Mouse (Mus musculus) ES-E14 (cell line): Measurements from ENCODE around the gene Bach2. TPM values are rescaled to one million over a fixed set of nuclear protein-coding genes. Genes with fewer than 3 reads are reported as not detected.

ENCODE experiments used
- DNase-seq: peaks from one replicate; pipeline ENCODE4 v3.0.0-alpha.2; 2013; ENCODE audit warnings: low read depth, low spot score
- H3K27ac ChIP-seq: 2 replicates; pipeline ENCODE4 v1.5.1; 2012; ENCODE audit warnings: low read depth, mild to moderate bottlenecking, low read length, moderate library complexity, mixed read lengths; ENCODE audit not compliant: poor library complexity, insufficient read depth, severe bottlenecking
- H3K36me3 ChIP-seq: 2 replicates; pipeline ENCODE4 v1.6.1; 2012; ENCODE audit warnings: mild to moderate bottlenecking, low read length, moderate library complexity, mixed read lengths; ENCODE audit not compliant: control insufficient read depth, poor library complexity, insufficient read depth, severe bottlenecking
- H3K4me1 ChIP-seq, 2 experiments: fragments of 150-350 bp in 1 of 2; sonication (generic) in 1 of 2; 2 replicates each; pipeline ENCODE4 v1.6.1; 2012; ENCODE audit warnings: low read length in 2 of 2, mild to moderate bottlenecking in 1 of 2, mixed read lengths in 1 of 2; ENCODE audit not compliant: control insufficient read depth in 2 of 2, insufficient read depth in 2 of 2, poor library complexity in 1 of 2
- H3K4me3 ChIP-seq, 2 experiments: fragments of 150-350 bp in 1 of 2; sonication (generic) in 1 of 2; 2 replicates each; pipeline ENCODE4 v1.5.1; 2012; ENCODE audit warnings: low read length in 2 of 2, low read depth in 1 of 2, mild to moderate bottlenecking in 1 of 2, mixed read lengths in 1 of 2; ENCODE audit not compliant: insufficient read depth in 1 of 2, poor library complexity in 1 of 2, severe bottlenecking in 1 of 2
- H3K9ac ChIP-seq: 2 replicates; pipeline ENCODE4 v1.6.1; 2012; ENCODE audit warnings: low read depth, mild to moderate bottlenecking, low read length, mixed read lengths; ENCODE audit not compliant: poor library complexity, insufficient read depth, severe bottlenecking
- H3K9me3 ChIP-seq: fragments of 150-350 bp; sonication (generic); 2 replicates; pipeline ENCODE4 v1.6.1; 2012; ENCODE audit warnings: low read depth, mild to moderate bottlenecking, low read length; ENCODE audit not compliant: control insufficient read depth, insufficient read depth
- CHD2 ChIP-seq: IDR thresholded peaks from 2 replicates; pipeline ENCODE4 v1.6.1; 2014; ENCODE audit warnings: mild to moderate bottlenecking, low read depth, low read length, inconsistent platforms
- HCFC1 ChIP-seq: IDR thresholded peaks from 2 replicates; pipeline ENCODE4 v1.6.1; 2012; ENCODE audit warnings: low read length, inconsistent platforms, borderline replicate concordance; ENCODE audit not compliant: insufficient read depth
- MAFK ChIP-seq: IDR thresholded peaks from 2 replicates; pipeline ENCODE4 v1.6.1; 2014; ENCODE audit warnings: mild to moderate bottlenecking, low read depth, low read length, inconsistent platforms; ENCODE audit not compliant: insufficient read depth
- ZC3H11A ChIP-seq: IDR thresholded peaks from 2 replicates; pipeline ENCODE4 v1.6.1; 2012; ENCODE audit warnings: low read depth, mild to moderate bottlenecking, inconsistent platforms, low read length, borderline replicate concordance
- ZNF384 ChIP-seq: IDR thresholded peaks from 2 replicates; pipeline ENCODE4 v1.6.1; 2012; ENCODE audit warnings: low read depth, low read length, inconsistent platforms
- in situ Hi-C, 2 experiments: fragments of 600-800 bp; cut with MboI; formaldehyde crosslinking; loops; one replicate each; pipeline ENCODE4 v1.15.1; 2025; ENCODE audit warnings: low sequenced_read_pairs in 2 of 2, inconsistent platforms in 1 of 2; ENCODE audit not compliant: unreplicated experiment in 2 of 2
- total RNA-seq: library from RNA; depleted of rRNA; stranded (reverse); fragments of 300-350 nt; gene quantifications from 2 replicates; pipeline ENCODE4 v1.2.3, GENCODE M21; 2012

Gene Bach2
- total RNA-seq, 1 experiment, result 3.3 TPM

DNA sequence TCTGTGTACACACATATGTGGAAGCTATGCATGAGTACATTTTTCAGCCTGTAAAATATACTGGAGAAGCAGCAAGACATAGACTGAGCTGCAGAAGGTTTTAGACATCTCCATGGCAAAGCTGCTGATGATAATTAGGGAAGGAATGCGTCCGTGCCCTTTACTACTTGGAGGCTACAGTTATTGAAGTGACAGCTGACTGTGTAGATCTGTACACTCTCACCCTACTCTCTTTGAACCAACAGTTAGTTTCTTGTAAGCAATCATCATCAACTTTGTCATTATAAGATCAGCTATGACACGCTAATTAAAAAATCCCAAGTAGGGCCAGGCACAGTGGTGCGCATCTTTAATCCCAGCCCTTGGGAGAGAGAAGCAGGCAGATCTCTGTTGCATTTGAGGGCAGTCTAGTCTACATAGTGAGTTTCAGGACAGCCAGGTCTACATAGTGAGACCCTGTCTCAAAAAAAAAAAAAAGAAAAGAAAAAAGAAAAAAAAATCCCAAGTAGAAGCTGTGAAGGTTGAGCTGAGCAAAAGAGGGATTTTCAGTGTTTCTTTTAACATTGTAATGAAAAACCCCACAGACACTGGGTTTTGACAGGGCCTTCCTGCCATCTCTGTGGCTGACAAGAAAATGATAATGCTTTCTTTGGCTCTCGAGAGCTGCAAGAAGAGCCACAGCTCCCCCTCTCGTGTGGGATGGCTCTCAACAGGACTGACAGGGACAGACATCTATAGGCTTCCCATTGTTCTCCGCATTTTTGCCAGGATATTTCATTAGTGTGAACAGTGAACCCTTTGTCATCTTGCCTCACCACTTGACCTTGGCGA, 322.3 kb downstream of the Bach2 start:
- Histone ChIP-seq H3K4me1 (no peaks in the 10 kb centered on the region), H3K4me3 (peak overlapping the region in 1 of 2 experiments; percentile 22; a peak in 1 of 4 replicates), H3K27ac (no peak overlapping the region), H3K9me3 (no peaks in the 10 kb centered on the region), H3K36me3 (no peaks in the 10 kb centered on the region; the same call in 1 of the 2 replicates), H3K9ac (no peak overlapping the region)
- TF ChIP-seq MAFK, result no peak
- DNase-seq, result no peak
- in situ Hi-C loops, result loop anchor here in 1 of 2 experiments (25.0 kb wide), 1 partner anchor 499 kb away; no protein-coding TSS in a partner anchor

DNA sequence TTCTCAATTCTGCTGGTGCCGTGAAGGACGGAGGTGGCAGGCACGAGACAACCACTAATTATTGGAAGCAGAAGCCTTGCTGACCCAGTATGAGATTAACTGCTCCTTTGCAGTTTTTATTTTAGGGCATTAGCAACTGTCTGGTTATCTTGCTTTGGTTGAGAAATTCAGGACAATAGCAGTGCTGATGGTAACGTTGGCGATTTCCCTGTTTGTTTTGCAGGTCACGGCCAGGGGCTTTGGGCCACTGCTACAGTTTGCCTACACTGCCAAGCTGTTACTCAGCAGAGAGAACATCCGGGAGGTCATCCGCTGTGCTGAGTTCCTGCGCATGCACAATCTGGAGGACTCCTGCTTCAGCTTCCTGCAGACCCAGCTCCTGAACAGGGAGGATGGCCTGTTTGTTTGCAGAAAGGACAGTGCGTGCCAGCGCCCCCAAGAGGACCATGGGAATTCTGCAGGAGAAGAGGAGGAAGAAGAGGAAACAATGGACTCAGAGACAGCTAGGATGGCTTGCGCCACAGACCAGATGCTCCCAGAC, 323.0 kb downstream of the Bach2 start:
- H3K9ac ChIP-seq, result no peak overlapping the region
- H3K36me3 ChIP-seq, result no peaks in the 10 kb centered on the region; the same call in 1 of the 2 replicates
- H3K4me1 ChIP-seq, result no peaks in the 10 kb centered on the region
- no peaks in the 10 kb centered on the region for H3K9me3 ChIP-seq
- H3K27ac ChIP-seq, result no peak overlapping the region
- TF ChIP-seq HCFC1 (no peak), ZNF384 (no peak), MAFK (no peak), ZC3H11A (no peak), CHD2 (no peak)
- H3K4me3 ChIP-seq, result peak overlapping the region in 1 of 2 experiments; percentile 22; a peak in 1 of 4 replicates
- peak; percentile 46 for DNase-seq
- in situ Hi-C loops, result loop anchor here in 1 of 2 experiments (25.0 kb wide), 1 partner anchor 499 kb away; no protein-coding TSS in a partner anchor

- Histone ChIP-seq H3K9me3 (no peaks in the 10 kb centered on the region), H3K9ac (peak overlapping the region; percentile 13; the same call in 1 of the 2 replicates), H3K27ac (no peak overlapping the region), H3K4me3 (peak overlapping the region in 1 of 2 experiments; percentile 30; a peak in 1 of 4 replicates), H3K36me3 (no peaks in the 10 kb centered on the region; the same call in 1 of the 2 replicates), H3K4me1 (no peaks in the 10 kb centered on the region)
- TF ChIP-seq ZNF384 (no peak), MAFK (no peak), HCFC1 (no peak), ZC3H11A (no peak), CHD2 (no peak)
- DNase-seq, result no peak
- in situ Hi-C loops, result loop anchor here in 1 of 2 experiments (25.0 kb wide), 1 partner anchor 500 kb away; no protein-coding TSS in a partner anchor
Observed at GRCm38 (mm10) chr4:32562319-32563115, 323.9 kb downstream of the Bach2 start.

DNA sequence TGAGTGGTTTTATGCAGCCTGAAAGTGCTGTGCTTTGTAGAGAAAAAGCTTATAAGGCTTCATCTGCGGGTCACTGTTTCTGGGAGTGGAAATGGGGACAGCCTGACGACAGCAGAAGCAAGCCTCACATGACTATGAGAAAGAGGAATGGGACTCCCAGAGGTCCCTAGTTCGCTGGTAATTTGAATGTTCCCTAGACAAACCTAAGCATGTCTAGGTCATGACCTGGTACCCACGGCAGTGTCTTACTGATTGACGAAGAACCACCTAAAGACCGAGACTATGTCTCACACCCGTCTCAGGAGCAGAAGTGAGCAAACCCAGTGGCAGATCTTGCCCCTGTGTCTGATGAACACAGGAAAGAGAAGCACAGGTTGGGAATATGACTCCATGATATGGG, 325.8 kb downstream of the Bach2 start:
- DNase-seq, result no peak
- TF ChIP-seq ZC3H11A (no peak), CHD2 (no peak), MAFK (no peak), ZNF384 (no peak), HCFC1 (no peak)
- Histone ChIP-seq H3K27ac (no peak overlapping the region), H3K4me3 (no peak overlapping the region), H3K4me1 (no peaks in the 10 kb centered on the region), H3K36me3 (no peaks in the 10 kb centered on the region; the same call in 1 of the 2 replicates), H3K9me3 (no peaks in the 10 kb centered on the region), H3K9ac (no peak overlapping the region)
- in situ Hi-C loops, result loop anchor here in 1 of 2 experiments (25.0 kb wide), 1 partner anchor 502 kb away; no protein-coding TSS in a partner anchor
